Mouse (Mus musculus): ENCODE data around the gene Snx6. TPM values are rescaled to one million over a fixed set of nuclear protein-coding genes. Genes with fewer than 3 reads are reported as not detected.
A peak's percentile ranks its signal among the peaks of the same experiment; 100 is the strongest.
"Not testable (repeated sequence)": the region's sequence is repeated elsewhere in the genome, so short reads cannot be mapped to it uniquely, and the experiment has no call there.

Snx6 gene
- polyA plus RNA-seq, 1 experiment from 2014 or later = 204 TPM

GRCm38 (mm10) chr12:54831927-54832326, 36.4 kb upstream of the Snx6 start:
- H3K4me1 ChIP-seq (ENCODE audit: control insufficient read depth, insufficient read depth, low read length); H3K36me3 ChIP-seq (ENCODE audit: control insufficient read depth, insufficient read depth, low read length); H3K9ac ChIP-seq (replicated peaks; ENCODE audit: low read depth, low read length); H3K27me3 ChIP-seq (ENCODE audit: control insufficient read depth, insufficient read depth, low read length); H3K4me2 ChIP-seq (replicated peaks; ENCODE audit: low read depth, low read length); H3K27ac ChIP-seq (ENCODE audit: low read length); H3K9me3 ChIP-seq (ENCODE audit: control insufficient read depth, low read depth, low read length); H3K4me3 ChIP-seq (ENCODE audit: low read depth, low read length); ATAC-seq (ENCODE audit: insufficient number of reproducible peaks, insufficient read depth, low FRiP score, low read depth): not testable (repeated sequence)
- WGBS = 73% methylated on average over 1 of the region's 1 CpGs

GRCm38 (mm10) chr12:54830574-54830973, 35.1 kb upstream of the Snx6 start:
- H3K36me3 ChIP-seq (ENCODE audit: control insufficient read depth, insufficient read depth, low read length) = no peaks in the 10 kb centered on the region
- no peak overlapping the region for H3K9ac ChIP-seq (replicated peaks; ENCODE audit: low read depth, low read length)
- H3K4me1 ChIP-seq (ENCODE audit: control insufficient read depth, insufficient read depth, low read length) = no peaks in the 10 kb centered on the region; the same call in 1 of the 2 replicates
- no peaks in the 10 kb centered on the region for H3K27me3 ChIP-seq (ENCODE audit: control insufficient read depth, insufficient read depth, low read length)
- H3K4me3 ChIP-seq (ENCODE audit: low read depth, low read length) = no peak overlapping the region
- no peak overlapping the region for H3K4me2 ChIP-seq (replicated peaks; ENCODE audit: low read depth, low read length)
- no peak; the same call in 1 of the 2 replicates for ATAC-seq (ENCODE audit: insufficient number of reproducible peaks, insufficient read depth, low FRiP score, low read depth)
- WGBS = 9% methylated on average over 6 of the region's 6 CpGs
- H3K27ac ChIP-seq (ENCODE audit: low read length) = no peak overlapping the region
- no peaks in the 10 kb centered on the region for H3K9me3 ChIP-seq (ENCODE audit: control insufficient read depth, low read depth, low read length)

GRCm38 (mm10) chr12:54829876-54830275, 34.4 kb upstream of the Snx6 start:
- no peaks in the 10 kb centered on the region for H3K9me3 ChIP-seq (ENCODE audit: control insufficient read depth, low read depth, low read length)
- H3K27me3 ChIP-seq (ENCODE audit: control insufficient read depth, insufficient read depth, low read length) = no peaks in the 10 kb centered on the region
- ATAC-seq (ENCODE audit: insufficient number of reproducible peaks, insufficient read depth, low FRiP score, low read depth) = no peak
- H3K4me3 ChIP-seq (ENCODE audit: low read depth, low read length) = no peak overlapping the region
- no peak overlapping the region for H3K4me2 ChIP-seq (replicated peaks; ENCODE audit: low read depth, low read length)
- H3K27ac ChIP-seq (ENCODE audit: low read length) = no peak overlapping the region
- no peak overlapping the region for H3K9ac ChIP-seq (replicated peaks; ENCODE audit: low read depth, low read length)
- H3K4me1 ChIP-seq (ENCODE audit: control insufficient read depth, insufficient read depth, low read length) = no peaks in the 10 kb centered on the region
- H3K36me3 ChIP-seq (ENCODE audit: control insufficient read depth, insufficient read depth, low read length) = no peaks in the 10 kb centered on the region
- WGBS = 48% methylated on average over 5 of the region's 5 CpGs

- WGBS = 59% methylated on average over 1 of the region's 1 CpGs
- 0 out of 2 replicates have a peak, but pooled peaks cover under 1% of the 10 kb centered on the region for H3K4me1 ChIP-seq (ENCODE audit: control insufficient read depth, insufficient read depth, low read length)
- H3K27ac ChIP-seq (ENCODE audit: low read length) = no peak overlapping the region
- H3K9me3 ChIP-seq (ENCODE audit: control insufficient read depth, low read depth, low read length) = no peaks in the 10 kb centered on the region
- no peak overlapping the region for H3K4me2 ChIP-seq (replicated peaks; ENCODE audit: low read depth, low read length)
- no peaks in the 10 kb centered on the region for H3K27me3 ChIP-seq (ENCODE audit: control insufficient read depth, insufficient read depth, low read length)
- no peak overlapping the region for H3K9ac ChIP-seq (replicated peaks; ENCODE audit: low read depth, low read length)
- no peak for ATAC-seq (ENCODE audit: insufficient number of reproducible peaks, insufficient read depth, low FRiP score, low read depth)
- no peaks in the 10 kb centered on the region for H3K36me3 ChIP-seq (ENCODE audit: control insufficient read depth, insufficient read depth, low read length)
- H3K4me3 ChIP-seq (ENCODE audit: low read depth, low read length) = no peak overlapping the region
Measured at GRCm38 (mm10) chr12:54828043-54828442, 32.5 kb upstream of the Snx6 start.

- H3K27ac ChIP-seq (ENCODE audit: low read length) = no peak overlapping the region
- 93% methylated on average over 3 of the region's 3 CpGs for WGBS
- ATAC-seq (ENCODE audit: insufficient number of reproducible peaks, insufficient read depth, low FRiP score, low read depth) = no peak
- H3K36me3 ChIP-seq (ENCODE audit: control insufficient read depth, insufficient read depth, low read length) = no peaks in the 10 kb centered on the region
- no peak overlapping the region for H3K4me2 ChIP-seq (replicated peaks; ENCODE audit: low read depth, low read length)
- H3K4me1 ChIP-seq (ENCODE audit: control insufficient read depth, insufficient read depth, low read length) = 0 out of 2 replicates have a peak, but pooled peaks cover 3% of the 10 kb centered on the region
- H3K9me3 ChIP-seq (ENCODE audit: control insufficient read depth, low read depth, low read length) = no peaks in the 10 kb centered on the region
- no peak overlapping the region for H3K4me3 ChIP-seq (ENCODE audit: low read depth, low read length)
- no peak overlapping the region for H3K9ac ChIP-seq (replicated peaks; ENCODE audit: low read depth, low read length)
- no peaks in the 10 kb centered on the region for H3K27me3 ChIP-seq (ENCODE audit: control insufficient read depth, insufficient read depth, low read length)
Measured at GRCm38 (mm10) chr12:54825202-54825601, 29.7 kb upstream of the Snx6 start.

- Histone ChIP-seq H3K27me3 (ENCODE audit: control insufficient read depth, insufficient read depth, low read length) (no peaks in the 10 kb centered on the region), H3K4me3 (ENCODE audit: low read depth, low read length) (no peak overlapping the region), H3K9ac (replicated peaks; ENCODE audit: low read depth, low read length) (no peak overlapping the region), H3K4me1 (ENCODE audit: control insufficient read depth, insufficient read depth, low read length) (0 out of 2 replicates have a peak, but pooled peaks cover 3% of the 10 kb centered on the region), H3K36me3 (ENCODE audit: control insufficient read depth, insufficient read depth, low read length) (no peaks in the 10 kb centered on the region), H3K4me2 (replicated peaks; ENCODE audit: low read depth, low read length) (no peak overlapping the region), H3K9me3 (ENCODE audit: control insufficient read depth, low read depth, low read length) (no peaks in the 10 kb centered on the region), H3K27ac (ENCODE audit: low read length) (no peak overlapping the region)
- 36% methylated on average over 4 of the region's 4 CpGs for WGBS
- ATAC-seq (ENCODE audit: insufficient number of reproducible peaks, insufficient read depth, low FRiP score, low read depth) = peak; percentile 67; the same call in 1 of the 2 replicates
Measured at GRCm38 (mm10) chr12:54822836-54823426, 27.4 kb upstream of the Snx6 start.

- Histone ChIP-seq H3K9me3 (ENCODE audit: control insufficient read depth, low read depth, low read length) (no peaks in the 10 kb centered on the region), H3K4me3 (ENCODE audit: low read depth, low read length) (no peak overlapping the region), H3K4me2 (replicated peaks; ENCODE audit: low read depth, low read length) (no peak overlapping the region), H3K4me1 (ENCODE audit: control insufficient read depth, insufficient read depth, low read length) (0 out of 2 replicates have a peak, but pooled peaks cover 3% of the 10 kb centered on the region), H3K9ac (replicated peaks; ENCODE audit: low read depth, low read length) (no peak overlapping the region), H3K36me3 (ENCODE audit: control insufficient read depth, insufficient read depth, low read length) (no peaks in the 10 kb centered on the region), H3K27ac (ENCODE audit: low read length) (no peak overlapping the region), H3K27me3 (ENCODE audit: control insufficient read depth, insufficient read depth, low read length) (no peaks in the 10 kb centered on the region)
- no peak for ATAC-seq (ENCODE audit: insufficient number of reproducible peaks, insufficient read depth, low FRiP score, low read depth)
- 44% methylated on average over 2 of the region's 2 CpGs for WGBS
Measured at GRCm38 (mm10) chr12:54820684-54821161, 25.2 kb upstream of the Snx6 start.

- ATAC-seq (ENCODE audit: insufficient number of reproducible peaks, insufficient read depth, low FRiP score, low read depth) = no peak
- WGBS = 65% methylated on average over 6 of the region's 6 CpGs
- Histone ChIP-seq H3K36me3 (ENCODE audit: control insufficient read depth, insufficient read depth, low read length) (no peaks in the 10 kb centered on the region), H3K9me3 (ENCODE audit: control insufficient read depth, low read depth, low read length) (no peaks in the 10 kb centered on the region), H3K4me2 (replicated peaks; ENCODE audit: low read depth, low read length) (no peak overlapping the region), H3K9ac (replicated peaks; ENCODE audit: low read depth, low read length) (no peak overlapping the region), H3K27ac (ENCODE audit: low read length) (no peak overlapping the region), H3K4me1 (ENCODE audit: control insufficient read depth, insufficient read depth, low read length) (0 out of 2 replicates have a peak, but pooled peaks cover 3% of the 10 kb centered on the region), H3K27me3 (ENCODE audit: control insufficient read depth, insufficient read depth, low read length) (no peaks in the 10 kb centered on the region), H3K4me3 (ENCODE audit: low read depth, low read length) (no peak overlapping the region)
Measured at GRCm38 (mm10) chr12:54819181-54819935, 23.9 kb upstream of the Snx6 start.

Data from stomach, embryonic 14.5 days (tissue).